Mouse (Mus musculus) kidney, adult 8-10 months (tissue): Measurements from ENCODE around the gene Epc2.
A peak's percentile ranks its signal among the peaks of the same experiment; 100 is the strongest.

Experiments
- DNase-seq, 2 experiments: peaks; one replicate each; pipeline ENCODE4 v3.0.0; 2022

The Epc2 gene

DNA sequence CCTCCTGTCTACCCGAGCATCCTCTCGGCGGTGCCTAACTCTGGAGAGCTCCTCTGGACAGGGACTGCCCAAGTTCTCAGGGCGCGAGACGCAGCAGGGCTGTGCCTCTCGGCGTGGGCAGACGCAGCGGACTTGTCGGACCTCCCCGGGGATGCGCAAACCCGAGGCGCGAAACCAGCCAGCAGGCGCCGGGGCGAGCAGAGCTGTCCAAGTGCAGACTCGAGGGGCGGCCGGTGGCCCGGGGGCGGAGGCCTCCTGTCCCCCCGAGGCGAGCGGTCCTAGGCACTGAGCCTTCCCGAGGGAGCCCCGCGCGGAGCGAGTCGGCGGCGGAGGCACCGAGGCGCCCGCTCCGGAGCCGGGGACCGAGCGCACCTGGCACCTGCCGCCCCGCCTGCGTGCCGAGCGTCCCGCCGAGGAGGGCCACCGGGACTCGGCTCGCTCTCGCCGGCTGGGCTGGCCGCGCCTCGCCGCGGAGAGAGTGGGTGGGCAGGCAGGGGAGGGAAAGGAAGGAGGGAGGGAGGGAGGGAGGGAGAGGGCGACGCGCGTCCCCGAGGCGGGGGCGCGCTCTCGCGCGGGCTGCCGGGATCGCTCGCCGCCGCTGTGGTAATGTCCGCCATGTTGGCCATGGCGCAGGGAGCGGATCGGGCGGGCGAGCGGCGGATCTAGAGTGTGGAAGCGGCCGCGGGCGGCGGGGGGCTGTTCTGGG, at the start of gene Epc2:
Gene Epc2, plus strand, starts transcription at position 556 of the 706 bp plus-strand sequence.
- DNase-seq, result peak; percentile 69 to 76

DNA sequence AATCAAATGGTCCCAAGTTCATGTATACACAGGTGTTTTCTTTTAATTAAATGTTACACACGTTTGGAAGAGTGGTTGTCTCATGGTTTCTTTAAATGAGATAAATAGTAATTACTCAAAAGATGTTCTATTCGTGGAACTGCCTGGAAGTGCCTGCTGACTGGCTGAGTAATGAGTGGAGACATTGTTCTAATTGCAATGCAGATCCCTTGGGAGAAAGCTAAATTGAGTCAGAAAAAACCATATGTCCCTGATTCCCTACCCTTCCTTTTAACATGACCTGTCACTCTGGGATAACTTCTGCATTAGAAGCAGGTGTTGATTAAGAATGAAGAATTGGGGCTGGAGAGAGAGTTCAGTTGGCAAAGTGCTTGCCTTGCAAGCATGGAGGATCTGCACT, 45.3 kb upstream of the Epc2 start:
- no peak for DNase-seq

DNA sequence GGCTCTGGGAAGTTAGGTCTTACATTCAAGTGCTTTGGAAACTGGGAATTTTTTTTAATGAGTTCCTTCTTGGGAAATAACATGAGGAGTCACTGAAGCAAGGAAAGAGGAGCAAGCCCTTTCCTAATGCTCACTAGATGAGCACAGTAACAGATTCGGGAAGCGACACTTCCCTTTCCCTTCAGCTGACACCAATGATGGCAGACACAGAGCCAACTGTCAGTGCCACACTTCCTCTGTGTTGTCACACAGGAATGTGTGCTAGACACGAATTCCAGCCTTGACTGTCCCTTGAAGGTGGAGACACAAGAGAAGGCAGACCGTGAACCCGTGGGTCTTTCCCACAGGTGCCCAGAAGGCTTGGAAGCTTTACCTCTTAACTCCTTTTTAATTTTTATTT, 39.6 kb upstream of the Epc2 start:
- DNase-seq, result no peak

DNA sequence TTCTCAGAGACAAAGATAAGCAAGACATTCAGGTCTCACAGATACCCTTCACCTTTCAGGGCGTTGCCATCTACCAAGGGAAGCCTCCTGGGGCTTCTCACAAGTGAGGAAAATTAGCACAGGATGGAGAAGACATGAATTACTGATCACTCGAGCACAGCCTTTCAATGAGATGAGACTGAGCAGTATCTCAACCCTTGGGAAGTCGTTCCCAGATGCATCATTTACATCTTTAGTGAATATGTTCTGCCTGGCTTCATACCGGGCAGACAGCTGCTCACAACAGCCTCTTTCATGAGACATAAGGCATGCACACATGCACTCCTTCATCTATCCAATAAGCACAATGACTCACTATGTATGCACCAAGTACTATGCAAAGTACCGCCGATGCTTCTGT, 38.7 kb upstream of the Epc2 start:
- no peak for DNase-seq

DNA sequence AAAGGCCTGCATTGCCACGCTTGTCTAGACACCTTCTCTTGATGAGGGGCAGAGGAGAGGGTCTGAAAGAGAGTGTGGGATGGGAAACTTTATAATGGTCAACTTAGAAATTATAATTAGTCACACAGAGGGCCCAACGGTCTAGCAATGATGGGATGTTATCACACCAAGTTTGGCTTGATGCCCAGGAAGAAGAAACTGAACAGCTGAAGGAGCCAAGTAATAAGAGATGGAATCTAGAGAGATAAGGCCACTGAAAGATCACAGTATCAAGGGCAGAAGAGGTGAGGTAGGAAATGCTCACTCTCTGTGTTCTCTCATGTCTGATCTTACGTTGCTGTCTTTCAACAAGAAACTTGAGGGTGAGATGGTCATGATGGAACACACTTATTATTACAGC, 35.4 kb upstream of the Epc2 start:
- DNase-seq, result no peak

DNA sequence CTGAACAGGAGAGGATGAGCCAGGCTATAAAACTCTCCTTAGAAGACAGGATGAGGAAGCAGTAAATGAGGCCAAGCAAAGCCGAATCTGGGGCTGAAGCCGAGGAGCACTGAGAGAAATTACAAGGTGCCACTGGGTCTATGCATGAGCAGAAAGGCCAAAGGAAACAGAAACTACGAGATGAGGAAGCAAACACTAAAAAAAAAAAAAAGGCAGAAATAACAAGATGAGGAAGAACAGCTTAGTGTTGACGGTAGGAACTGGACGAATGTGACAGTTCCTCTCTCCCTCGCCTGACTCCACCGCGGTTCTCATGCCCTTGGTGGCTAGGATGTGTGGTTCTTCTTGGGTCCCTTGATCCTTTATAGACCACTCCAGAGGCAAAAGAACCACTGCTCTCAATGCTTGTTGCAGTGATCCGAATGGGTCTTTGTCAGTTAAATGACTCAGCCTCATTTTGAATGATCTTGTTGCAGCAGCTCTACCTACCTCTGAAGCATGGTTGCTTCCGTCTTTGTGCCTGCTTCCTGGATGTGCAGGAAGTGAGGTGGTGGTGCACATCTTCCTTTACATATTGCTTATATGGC, 34.2 kb upstream of the Epc2 start:
- no peak for DNase-seq

DNA sequence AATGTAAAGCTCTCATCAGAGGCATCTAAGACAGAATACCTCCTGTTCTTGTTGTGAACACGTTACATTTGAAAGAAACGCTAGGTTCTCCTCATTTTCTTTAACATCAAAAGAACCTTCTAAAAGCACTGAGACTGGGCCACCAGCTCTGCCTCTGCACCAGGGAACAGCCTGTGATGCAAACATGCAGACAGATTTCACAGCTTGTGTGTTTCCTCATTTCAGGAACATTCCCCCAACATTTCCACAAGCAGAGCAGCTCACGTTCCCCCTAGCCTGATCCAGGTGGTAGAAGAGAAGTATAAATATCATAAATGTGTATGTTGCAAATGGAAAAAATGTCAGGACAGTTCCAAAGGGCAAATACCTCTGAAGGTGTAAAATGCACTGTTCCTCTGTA, 30.9 kb upstream of the Epc2 start:
- no peak for DNase-seq

DNA sequence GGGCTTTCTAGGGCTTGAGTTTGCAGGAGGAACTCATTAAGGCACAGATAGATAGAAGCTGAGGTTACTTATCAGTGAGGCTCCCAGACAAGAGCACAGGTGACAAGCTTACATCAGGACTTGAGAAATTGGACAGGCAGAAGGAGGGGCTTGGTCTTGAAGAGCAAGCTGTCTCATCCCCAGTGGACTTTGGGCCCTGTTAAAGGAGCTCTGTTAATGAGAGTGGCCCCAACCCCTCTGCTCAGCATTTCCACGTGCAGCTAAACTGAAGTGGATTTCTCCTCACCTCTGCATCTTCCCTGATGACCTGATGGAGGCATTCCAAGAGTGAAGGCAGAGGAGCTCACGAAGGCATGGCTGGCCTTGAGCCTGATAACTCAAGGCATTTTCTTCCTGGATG, 27.4 kb upstream of the Epc2 start:
- peak; percentile 10 to 21 for DNase-seq

DNA sequence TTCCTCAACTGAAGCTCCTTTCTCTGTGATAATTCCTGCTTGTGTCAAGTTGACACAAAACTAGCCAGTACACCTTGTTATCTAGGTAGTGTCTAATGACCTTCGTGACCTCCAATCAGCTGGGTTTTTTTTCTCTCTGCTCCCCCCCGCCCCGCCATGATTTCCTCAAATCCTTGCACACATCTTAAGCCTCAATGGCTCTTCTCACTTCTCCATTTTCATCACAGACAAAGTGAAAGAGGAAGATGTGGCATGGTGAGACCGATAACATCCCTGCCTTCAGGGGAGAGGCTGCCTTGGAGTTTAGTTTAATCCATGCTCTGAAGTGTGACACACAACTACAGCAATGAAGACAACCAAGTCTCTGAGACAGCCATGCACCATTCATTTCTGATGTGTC, 26.5 kb upstream of the Epc2 start:
- no peak for DNase-seq

DNA sequence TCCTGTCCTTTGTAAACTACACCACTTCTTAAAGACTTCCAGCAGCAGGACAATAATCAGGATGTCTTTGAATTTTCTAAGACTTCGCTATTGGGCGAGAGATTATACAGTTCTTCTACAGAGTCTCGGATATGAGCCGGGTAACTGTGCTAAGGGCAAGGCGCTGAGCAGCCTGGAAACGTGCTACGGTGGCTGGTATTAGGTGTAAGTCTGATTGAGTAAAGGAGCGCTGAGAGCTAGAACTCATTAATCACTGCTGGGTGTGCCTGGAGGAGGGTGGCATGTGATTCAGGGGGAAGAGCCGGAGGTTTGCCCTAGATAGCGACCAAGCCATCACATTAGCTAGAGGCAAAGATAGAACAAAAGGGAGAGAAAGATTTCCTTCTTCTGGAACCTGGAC, 25.1 kb upstream of the Epc2 start:
- no peak for DNase-seq

DNA sequence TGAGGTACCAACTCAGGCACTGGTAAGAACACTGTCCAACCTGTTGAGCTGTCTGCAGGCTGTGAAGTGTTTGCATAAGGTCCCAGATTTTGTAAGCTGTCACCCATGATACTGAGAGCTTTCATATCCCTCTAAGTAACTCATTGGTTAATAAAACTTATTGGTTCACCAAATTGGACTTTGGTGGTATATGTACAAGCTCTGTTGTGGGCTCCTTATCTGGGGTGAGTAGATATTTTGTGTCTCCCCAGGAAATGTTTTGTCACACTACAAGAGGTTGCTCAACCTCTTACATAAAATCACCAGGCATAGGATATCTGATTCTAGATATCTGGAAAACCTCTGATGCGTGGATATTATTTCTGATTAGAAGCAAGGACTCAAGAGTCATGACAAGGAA, 20.3 kb upstream of the Epc2 start:
- DNase-seq, result no peak

DNA sequence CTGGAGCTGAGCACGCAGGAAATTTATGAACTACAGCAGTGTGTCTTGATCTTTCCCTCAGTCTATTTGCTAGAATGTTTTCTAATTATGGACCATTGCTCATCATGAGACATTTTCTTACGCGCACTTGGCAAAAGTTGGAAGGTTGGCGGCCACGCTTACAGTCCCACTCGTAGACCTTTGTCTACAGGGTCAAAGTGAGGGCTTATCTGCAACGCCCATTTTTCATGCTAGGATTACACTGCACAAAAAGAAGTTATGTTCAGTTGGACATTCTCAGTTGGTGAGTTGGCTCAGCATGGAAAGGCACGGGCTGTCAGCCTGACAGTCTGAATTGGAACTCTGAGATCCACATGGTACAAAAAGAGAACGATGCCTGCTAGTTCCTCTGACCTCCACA, 18.1 kb upstream of the Epc2 start:
- DNase-seq, result peak in 1 of 2 experiments; percentile 6

DNA sequence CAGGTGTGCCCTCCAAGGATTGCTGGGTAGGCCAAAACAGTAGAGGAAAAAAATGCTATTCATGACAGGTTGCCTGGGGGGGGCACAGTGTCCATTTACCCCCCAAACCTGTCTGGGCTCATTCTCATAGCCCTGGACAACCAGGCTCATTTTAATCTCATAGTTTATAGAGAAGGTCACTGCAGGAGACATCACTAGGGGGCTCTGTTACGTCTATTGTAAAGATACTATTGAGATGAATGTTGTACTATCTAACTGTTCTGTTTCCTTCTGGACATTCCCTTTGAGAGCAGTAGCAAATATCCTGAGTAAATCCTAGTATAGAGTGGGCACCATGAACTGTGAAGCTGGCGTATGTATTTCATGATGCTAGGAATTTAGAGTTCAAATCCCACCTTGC, 5.0 kb upstream of the Epc2 start:
- no peak for DNase-seq

DNA sequence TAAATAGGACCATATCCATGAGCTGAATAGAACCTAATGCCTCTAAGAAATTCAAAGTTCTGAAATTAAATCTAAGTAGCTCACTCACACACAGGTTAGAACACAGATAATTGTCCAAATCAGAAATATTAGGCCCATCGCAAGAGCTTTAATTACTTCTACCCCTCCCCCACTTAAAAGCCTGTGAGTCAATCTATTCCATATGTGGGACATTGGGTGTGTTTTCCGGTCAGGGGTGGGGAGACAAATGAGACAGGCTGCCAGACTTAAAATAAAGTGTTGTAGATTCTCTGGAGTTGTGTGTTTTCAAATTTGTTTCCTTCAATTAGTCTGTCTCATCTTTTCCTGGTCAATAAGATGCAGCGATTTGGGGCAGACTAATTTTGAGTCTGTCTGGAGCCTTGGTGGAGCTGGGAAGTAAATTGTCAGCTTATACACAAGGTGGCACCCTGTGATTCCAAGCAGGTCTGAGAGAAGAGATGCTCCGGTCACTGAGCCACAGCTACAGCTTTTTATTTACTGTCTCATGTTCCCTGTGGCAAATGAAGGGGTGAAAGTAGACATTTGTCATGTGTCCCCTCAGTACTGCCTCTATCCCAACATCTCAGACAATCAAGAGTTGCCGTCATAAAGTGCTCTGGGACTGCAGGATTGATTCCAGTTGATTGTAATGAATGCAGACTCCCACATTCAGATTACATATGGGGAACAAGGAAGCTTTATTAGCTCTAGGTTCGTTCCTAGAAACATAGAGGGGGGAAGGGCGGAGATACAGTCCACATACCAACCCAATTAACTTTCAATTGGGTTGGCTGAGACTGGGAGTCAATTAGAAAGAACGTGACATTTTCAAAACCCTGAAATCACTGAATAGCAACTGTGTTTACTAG, 3.5 kb upstream of the Epc2 start:
- DNase-seq, result peak in 1 of 2 experiments; percentile 7

DNA sequence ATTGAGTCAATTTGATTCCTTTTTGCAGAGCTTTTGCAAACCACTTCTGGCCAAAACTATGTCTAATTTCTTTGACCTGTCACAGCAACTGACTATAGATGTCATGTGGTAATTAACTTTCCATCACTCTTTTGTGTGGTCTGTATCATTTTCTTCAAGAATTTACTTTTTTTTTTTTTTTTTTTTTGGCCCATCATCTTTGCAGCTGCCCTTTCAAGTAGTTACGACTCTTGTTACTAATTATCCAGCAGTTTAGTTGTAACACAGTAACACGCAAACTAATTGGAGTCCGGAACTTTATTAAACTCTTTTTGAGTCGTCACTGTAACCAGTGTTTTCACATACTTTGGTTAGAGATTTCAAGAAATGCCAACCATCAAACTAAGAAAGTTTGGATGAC, 819 bp upstream of the Epc2 start:
- no peak for DNase-seq

DNA sequence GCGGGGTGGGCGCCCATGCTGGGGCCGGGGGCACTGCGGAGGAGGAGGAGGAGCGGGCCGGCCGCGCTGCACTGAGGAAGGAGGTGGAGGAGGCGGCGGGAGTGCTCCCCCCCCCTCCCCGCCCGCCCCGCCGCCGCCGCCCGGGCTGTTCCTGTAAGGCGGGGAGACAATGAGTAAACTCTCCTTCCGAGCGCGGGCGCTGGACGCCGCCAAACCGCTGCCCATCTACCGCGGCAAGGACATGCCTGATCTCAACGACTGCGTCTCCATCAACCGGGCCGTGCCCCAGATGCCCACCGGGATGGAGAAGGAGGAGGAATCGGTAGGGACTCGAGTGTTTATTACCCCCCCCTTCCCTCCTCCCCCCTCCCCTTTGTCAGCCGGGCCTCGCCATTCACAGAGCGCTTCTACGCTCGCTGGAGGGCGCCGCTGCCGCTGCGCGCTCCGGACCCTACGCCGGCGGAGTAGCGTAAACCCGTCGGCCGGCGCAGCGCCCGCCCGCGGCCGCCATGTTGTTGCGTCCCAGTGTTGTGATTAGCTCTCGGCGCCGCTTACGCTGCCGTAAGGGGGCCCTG, 438 bp downstream of the Epc2 start:
- peak; percentile 87 to 92 for DNase-seq

DNA sequence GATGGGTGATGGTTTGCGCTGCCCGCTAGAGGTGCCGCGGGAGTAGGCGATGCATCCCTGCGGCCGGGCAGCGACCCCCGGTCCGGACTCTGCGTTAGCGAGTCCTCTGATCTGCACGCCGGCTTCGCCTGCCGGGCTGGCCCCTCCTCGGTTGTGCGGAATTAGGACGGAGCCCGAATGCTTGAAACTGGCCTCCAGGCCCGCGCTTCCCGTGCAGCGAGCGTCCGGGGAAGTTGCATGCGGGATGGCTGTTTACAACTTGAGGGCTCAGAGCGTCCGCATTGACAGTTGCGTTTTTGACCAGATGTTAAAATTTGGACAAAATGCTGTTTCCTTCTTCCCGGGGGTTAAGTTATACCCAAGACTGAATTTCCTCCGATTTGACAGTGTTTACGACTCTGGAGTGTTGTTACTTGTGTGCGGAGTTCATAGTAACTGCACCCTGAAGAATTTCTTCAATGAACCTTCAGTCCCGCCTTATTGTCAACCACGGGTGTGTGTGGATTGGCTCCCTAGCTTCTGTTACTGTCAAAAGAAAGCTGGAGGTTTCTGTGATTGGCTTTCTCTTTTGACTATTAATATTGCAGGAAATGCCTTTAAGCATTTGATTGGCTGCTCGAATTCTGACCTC, 1.3 kb downstream of the Epc2 start:
- peak; percentile 75 to 82 for DNase-seq

DNA sequence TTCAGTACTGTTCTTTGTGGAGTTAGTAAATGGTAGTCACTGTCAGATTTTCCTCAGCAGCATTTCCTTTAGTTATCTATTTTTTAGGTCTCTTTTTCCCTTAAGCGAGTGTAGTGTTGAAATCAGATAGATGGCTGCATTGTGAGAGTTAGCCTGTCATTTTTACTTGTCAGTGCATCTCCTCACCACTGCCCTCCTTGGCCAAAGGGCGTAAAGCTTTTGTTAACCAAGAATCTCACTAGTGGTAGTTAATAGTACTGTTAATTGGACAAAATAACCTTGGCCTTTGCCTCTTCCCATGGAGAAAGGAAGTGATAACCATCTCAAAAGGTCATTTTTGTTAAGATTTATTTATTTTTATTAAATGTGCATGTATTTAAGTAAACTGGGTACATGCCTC, 6.5 kb downstream of the Epc2 start:
- no peak for DNase-seq

DNA sequence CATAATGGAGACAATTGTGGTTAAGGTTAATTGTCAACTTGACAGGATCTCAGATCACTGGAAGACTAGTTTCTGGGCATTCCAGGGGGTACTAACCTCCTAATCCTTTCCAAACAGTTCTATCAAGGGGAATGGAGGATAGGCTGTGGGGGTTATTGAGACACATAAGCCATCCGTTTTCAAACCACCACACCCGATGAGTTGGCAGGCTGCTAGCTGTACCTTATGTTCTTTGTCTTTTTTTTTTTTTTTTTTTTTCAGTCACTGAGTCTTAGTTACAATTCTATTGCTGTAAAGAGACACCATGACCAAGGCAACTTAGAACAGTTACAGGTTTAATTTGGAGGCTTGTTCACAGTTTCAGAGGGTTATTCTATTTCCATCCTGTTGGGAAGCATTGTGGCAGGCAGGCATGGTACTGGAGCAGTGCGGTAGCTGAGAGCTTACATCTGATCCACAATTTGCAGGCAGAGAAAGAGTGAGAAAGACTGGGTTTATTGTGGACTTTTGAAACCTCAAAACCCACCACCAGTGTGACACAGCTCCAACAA, 14.5 kb downstream of the Epc2 start:
- DNase-seq, result no peak

DNA sequence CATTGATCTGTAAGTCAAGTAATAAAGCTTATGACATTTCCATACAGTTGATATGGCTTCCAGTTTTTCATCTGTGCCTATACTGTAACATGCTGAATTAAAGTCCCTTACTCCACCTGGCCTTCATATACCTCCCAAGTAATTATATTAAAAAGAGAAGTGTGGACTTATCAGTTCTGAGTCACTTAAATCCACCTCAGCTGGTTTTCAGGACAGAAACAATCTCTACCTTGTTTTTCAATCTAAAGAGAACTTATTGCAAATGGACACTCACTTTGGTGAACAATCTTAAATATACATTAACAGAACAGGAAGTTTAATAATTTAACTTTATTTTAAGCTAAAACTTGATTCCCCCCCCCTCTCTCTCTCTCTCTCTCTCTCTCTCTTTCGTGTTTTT, 15.8 kb downstream of the Epc2 start:
- DNase-seq, result no peak

DNA sequence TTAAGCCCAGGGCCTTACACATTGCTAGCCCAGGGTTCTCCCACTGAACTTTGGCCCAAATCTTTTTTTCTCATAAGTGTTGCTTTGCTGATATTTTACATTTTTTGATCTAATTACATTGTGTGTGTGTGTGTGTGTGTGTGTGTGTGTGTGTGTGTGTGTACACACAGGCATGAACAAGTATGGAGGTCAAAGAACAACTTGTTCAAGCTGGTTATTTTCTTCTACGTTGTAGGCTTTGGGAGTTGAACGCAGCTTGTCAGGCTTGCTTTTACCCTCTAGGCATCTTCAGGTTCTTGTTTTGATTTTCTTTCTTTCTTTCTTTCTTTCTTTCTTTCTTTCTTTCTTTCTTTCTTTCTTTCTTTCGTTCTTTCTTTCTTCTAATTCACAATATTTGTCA, 19.9 kb downstream of the Epc2 start:
- no peak for DNase-seq

DNA sequence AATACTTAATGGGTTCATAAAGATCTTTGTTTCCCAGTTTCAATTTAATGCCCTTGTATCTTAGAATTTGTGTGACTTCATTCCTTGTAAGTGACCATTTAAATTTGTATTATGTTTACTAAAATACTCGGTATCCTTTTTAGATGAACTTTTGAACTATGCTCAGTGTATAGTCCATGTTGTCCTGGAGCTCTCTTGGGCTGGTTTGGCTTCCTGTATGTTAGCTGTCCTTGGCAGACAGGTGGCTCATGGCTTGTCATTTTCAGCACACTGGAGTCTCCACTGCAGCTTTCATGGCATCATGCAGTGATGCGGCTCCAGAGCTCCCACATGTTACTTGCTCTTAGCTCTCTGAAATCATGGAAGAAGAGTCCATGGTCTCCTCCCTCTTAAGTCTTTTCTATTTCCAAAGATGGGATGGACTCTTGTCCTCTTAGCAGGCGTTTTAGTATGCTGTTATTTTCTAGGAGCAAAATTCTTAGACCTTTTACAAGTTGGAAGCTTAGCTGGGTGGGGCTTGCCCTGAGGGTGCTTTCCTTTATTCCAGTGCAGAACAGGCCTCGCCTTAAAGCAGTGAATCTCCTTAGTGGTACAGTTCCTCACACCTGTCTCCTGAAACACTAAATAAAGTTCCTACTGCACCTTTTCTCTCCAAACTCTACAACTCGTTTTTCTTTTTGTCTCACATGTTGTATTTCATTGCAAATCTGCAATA, 20.5 kb downstream of the Epc2 start:
- DNase-seq, result no peak
